Mouse (Mus musculus) intestine, postnatal 0 days (tissue): ENCODE results near the gene Klhl2. TPM values are rescaled to one million over a fixed set of nuclear protein-coding genes. Genes with fewer than 3 reads are reported as not detected.

Experiments
- ATAC-seq: fragments of 200-750 bp; cut with Nextera tagmentation; 2 replicates; pipeline ENCODE4 v1.8.0; 2017; ENCODE audit warnings: mild to moderate bottlenecking, moderate TSS enrichment, moderate library complexity
- H3K27ac ChIP-seq: fragments of 300-500 bp; sonication (generic); 2 replicates; pipeline ENCODE4 v1.5.1; 2014; ENCODE audit warnings: mild to moderate bottlenecking, low read depth, low read length, moderate library complexity
- H3K27me3 ChIP-seq: fragments of 300-500 bp; sonication (generic); replicated peaks from 2 replicates; pipeline ENCODE4 v1.6.1; 2014; ENCODE audit warnings: low read length, mixed read lengths; ENCODE audit not compliant: control insufficient read depth, insufficient read depth
- H3K36me3 ChIP-seq: fragments of 300-500 bp; sonication (generic); 2 replicates; pipeline ENCODE4 v1.6.1; 2014; ENCODE audit warnings: mild to moderate bottlenecking, moderate library complexity; ENCODE audit not compliant: control insufficient read depth, insufficient read depth
- H3K4me1 ChIP-seq: fragments of 300-500 bp; sonication (generic); replicated peaks from 2 replicates; pipeline ENCODE4 v1.6.1; 2014; ENCODE audit warnings: antibody characterized with exemption, low read length, mixed read lengths; ENCODE audit not compliant: control insufficient read depth, insufficient read depth
- H3K4me2 ChIP-seq: fragments of 300-500 bp; sonication (generic); replicated peaks from 2 replicates; pipeline ENCODE4 v1.6.1; 2014; ENCODE audit warnings: low read depth, mild to moderate bottlenecking, moderate library complexity
- H3K4me3 ChIP-seq: fragments of 300-500 bp; sonication (generic); 2 replicates; pipeline ENCODE4 v1.5.1; 2014; ENCODE audit warnings: low read depth, low read length
- H3K9ac ChIP-seq: fragments of 300-500 bp; sonication (generic); 2 replicates; pipeline ENCODE4 v1.6.1; 2014; ENCODE audit warnings: mild to moderate bottlenecking, low read depth, low read length
- H3K9me3 ChIP-seq: fragments of 300-500 bp; sonication (generic); 2 replicates; pipeline ENCODE4 v1.6.1; 2016; ENCODE audit warnings: mixed run types; ENCODE audit not compliant: control insufficient read depth
- CTCF ChIP-seq: sonication (generic); IDR thresholded peaks from 2 replicates; pipeline ENCODE4 v1.5.1; 2016; ENCODE audit warnings: low read depth, mild to moderate bottlenecking, control low read depth, antibody characterized with exemption, moderate library complexity
- WGBS: fragments of 180-500 bp; shearing (Covaris S2); extraction: QIAGEN DNeasy Blood & Tissue Kit; methylation state at CpG from one replicate; pipeline ENCODE4 v1.1.7; 2014; 5-methylcytosine and 5-hydroxymethylcytosine counted together
- polyA plus RNA-seq: library from polyadenylated mRNA; unstranded; fragments of >200 nt; fragmentation: Nextera tagmentation; extraction: Ambion mirVana; gene quantifications from 2 replicates; pipeline ENCODE4 v1.2.1, GENCODE M21; 2015

Gene Klhl2
- polyA plus RNA-seq, 1 experiment from 2014 or later: 9.9 TPM

DNA sequence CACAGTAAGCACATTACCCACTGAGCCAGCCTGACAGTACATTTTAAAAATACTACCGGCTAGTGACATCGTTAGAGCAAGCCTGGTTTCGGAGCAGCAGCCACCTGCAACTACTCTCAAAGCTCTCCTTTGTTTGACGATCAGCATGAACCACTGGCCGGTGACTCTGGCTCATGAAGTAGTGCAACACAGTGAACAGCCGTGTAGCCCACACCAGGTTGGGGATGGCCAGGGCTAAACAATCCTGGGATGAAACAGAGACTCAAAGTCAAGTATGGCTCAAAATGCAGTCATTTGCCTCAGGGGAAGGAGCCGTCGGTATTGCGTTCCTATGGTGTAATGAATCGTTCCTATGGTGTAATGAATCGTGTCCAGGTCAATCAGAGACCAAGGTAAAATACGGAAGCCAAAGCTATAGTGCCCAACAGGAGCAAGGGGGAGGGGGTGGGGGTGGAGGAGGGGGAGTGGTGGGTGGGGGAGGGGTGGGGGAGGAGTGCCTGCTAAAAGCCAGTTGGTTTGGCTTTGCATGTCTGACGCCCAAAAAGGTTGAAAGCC lies 17.2 kb downstream of the Klhl2 start:
- no peaks in the 10 kb centered on the region for H3K9me3 ChIP-seq
- H3K27ac ChIP-seq: no peak overlapping the region
- no peak for TF ChIP-seq CTCF
- ATAC-seq: no peak
- H3K4me3 ChIP-seq: no peak overlapping the region
- 85% methylated on average over 13 of the region's 13 CpGs for WGBS
- no peaks in the 10 kb centered on the region for H3K4me1 ChIP-seq
- peaks cover 4% of the 10 kb centered on the region; the same call in 1 of the 2 replicates for H3K36me3 ChIP-seq
- H3K9ac ChIP-seq: no peak overlapping the region
- H3K4me2 ChIP-seq: no peak overlapping the region
- H3K27me3 ChIP-seq: no peaks in the 10 kb centered on the region

DNA sequence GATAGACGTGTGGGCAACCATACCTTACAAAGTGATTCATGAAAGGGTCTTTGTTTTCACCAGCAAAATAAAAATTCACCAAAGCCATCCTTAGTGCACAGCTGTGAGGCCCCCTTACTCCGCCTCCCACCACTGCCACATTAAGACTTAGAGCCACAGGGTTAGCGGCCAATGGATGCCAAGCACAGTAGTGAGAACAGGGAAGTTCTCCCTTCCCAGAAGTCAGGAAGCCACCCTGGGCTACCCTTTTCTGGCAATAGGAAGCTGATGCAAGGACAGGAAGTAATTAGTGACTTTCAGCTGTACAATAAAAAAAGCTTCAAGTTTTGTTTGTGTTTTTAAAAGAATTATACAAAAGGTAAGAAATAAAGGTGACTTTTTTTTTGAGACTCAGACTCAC lies 18.2 kb downstream of the Klhl2 start:
- WGBS: 87% methylated on average over 3 of the region's 3 CpGs
- Histone ChIP-seq H3K27me3 (no peaks in the 10 kb centered on the region), H3K36me3 (peaks cover 9% of the 10 kb centered on the region; the same call in 1 of the 2 replicates), H3K4me2 (no peak overlapping the region), H3K9ac (no peak overlapping the region), H3K4me1 (no peaks in the 10 kb centered on the region), H3K27ac (no peak overlapping the region), H3K9me3 (no peaks in the 10 kb centered on the region), H3K4me3 (no peak overlapping the region)
- TF ChIP-seq CTCF: no peak
- no peak for ATAC-seq

DNA sequence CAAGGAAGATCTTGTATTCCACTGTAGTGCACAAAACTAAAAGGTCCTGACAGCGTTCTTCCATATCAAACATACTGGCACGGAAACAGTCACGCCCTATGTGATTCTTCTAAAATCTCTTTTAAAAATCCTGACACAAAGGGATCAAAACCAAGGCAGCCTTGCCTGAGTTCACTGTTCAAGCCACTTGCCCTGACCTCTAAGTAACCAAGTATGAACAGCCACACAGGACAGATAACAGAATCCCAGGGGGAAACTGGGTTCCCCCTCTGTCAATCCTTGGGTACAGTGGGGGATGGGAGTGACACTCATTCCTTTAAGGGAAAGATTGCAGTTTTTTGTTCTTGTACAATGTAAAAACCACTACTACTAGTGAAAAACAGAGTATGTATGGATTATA lies 19.9 kb downstream of the Klhl2 start:
- ATAC-seq: no peak
- H3K27me3 ChIP-seq: no peaks in the 10 kb centered on the region
- H3K4me3 ChIP-seq: no peak overlapping the region
- no peak overlapping the region for H3K4me2 ChIP-seq
- no peak overlapping the region for H3K9ac ChIP-seq
- H3K27ac ChIP-seq: no peak overlapping the region
- peaks cover 9% of the 10 kb centered on the region; the same call in 1 of the 2 replicates for H3K36me3 ChIP-seq
- H3K9me3 ChIP-seq: no peaks in the 10 kb centered on the region
- no peak for TF ChIP-seq CTCF
- WGBS: 96% methylated on average over 3 of the region's 3 CpGs
- no peaks in the 10 kb centered on the region for H3K4me1 ChIP-seq

DNA sequence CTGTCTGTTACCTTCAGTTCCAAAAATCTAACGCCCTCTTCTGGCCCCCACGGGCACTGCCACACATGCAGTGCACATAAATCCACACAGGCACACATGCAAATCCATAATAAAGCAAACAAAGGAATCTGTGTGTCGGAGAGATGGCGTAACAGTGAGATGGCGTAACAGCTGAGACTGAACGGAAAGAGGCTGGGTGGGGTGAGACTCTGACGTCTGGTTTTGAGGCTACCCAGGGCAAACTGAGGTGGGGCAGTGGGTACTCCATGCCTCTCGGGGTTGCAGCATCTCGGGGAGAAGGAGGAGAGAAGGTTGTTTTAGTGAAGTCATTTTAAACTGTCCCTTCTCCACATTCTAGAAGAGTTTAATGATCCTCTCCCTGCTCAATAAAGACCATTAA lies 20.4 kb downstream of the Klhl2 start:
- Histone ChIP-seq H3K4me1 (no peaks in the 10 kb centered on the region), H3K36me3 (peaks cover 9% of the 10 kb centered on the region; the same call in 1 of the 2 replicates), H3K4me3 (no peak overlapping the region), H3K9ac (no peak overlapping the region), H3K9me3 (no peaks in the 10 kb centered on the region), H3K27ac (no peak overlapping the region), H3K27me3 (no peaks in the 10 kb centered on the region), H3K4me2 (no peak overlapping the region)
- ATAC-seq: no peak
- WGBS: 86% methylated on average over 9 of the region's 9 CpGs
- TF ChIP-seq CTCF: no peak

DNA sequence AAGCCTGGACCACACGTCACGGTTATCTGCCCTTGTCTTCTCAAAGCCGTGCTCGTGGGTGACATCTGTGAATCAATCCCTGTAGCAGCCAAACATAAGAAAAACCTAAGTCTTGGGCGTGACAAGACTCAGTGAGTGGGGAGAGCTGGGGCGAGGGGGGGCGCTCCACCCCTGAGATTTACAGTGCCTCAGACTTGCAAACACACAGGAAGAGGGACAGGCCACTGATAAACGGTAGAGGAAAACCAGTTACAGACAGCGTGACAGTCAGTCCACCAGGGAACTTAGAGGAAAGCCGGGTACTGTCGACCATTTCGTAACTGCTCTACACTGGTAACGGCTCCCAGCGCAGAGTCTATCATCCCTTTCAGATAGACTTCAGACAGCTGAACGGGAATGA lies 21.4 kb downstream of the Klhl2 start:
- Histone ChIP-seq H3K4me1 (no peaks in the 10 kb centered on the region), H3K4me2 (no peak overlapping the region), H3K27me3 (no peaks in the 10 kb centered on the region), H3K4me3 (no peak overlapping the region), H3K9ac (no peak overlapping the region), H3K9me3 (no peaks in the 10 kb centered on the region), H3K27ac (no peak overlapping the region), H3K36me3 (peaks cover 17% of the 10 kb centered on the region)
- ATAC-seq: no peak
- 83% methylated on average over 15 of the region's 15 CpGs for WGBS
- TF ChIP-seq CTCF: no peak

DNA sequence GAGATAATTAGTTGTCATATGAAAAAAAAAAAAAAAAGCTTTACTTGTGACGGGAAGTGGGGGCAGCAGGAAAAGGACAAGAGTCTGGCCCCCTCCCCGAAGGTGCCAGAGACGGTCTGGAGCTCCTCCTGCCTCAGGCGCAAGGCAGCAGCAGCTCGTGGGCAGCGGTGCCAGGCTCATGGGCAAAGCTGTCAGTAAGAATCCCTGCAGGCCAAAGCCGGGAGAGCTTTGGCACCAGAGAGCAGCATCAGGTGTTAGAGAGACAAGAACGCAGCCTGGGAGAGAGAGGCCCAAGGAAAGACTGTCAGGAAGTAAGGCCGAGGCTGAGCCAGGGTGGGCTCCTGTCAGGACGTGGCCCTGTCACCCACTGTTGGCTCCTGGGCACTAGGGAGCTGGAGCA lies 22.5 kb downstream of the Klhl2 start:
- TF ChIP-seq CTCF: no peak
- 85% methylated on average over 10 of the region's 10 CpGs for WGBS
- no peaks in the 10 kb centered on the region for H3K9me3 ChIP-seq

DNA sequence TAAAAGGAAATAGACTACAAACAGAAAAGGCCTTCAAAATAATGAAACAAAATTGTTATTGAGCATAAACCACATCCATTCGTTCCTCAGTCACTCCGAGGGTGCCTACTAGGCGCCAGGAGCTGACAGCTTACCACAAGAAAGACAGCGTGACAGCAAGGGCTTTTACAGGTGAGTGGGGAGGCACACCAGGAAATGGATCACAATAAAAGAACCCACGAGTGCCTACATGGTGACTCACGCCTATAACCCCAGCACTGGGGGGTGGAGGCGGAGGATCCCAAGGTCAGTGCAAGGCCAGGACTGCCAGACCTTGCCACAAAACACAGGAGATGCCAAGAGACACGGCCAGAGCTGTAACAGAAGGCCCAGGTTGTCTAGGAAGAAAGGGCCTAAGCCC lies 23.4 kb downstream of the Klhl2 start:
- H3K4me3 ChIP-seq: no peak overlapping the region
- H3K36me3 ChIP-seq: peaks cover 23% of the 10 kb centered on the region
- 34% methylated on average over 8 of the region's 8 CpGs for WGBS
- no peak for TF ChIP-seq CTCF
- ATAC-seq: peak; percentile 93
- no peak overlapping the region for H3K27ac ChIP-seq
- H3K9ac ChIP-seq: no peak overlapping the region
- H3K4me1 ChIP-seq: no peaks in the 10 kb centered on the region
- H3K9me3 ChIP-seq: no peaks in the 10 kb centered on the region
- H3K4me2 ChIP-seq: no peak overlapping the region
- no peaks in the 10 kb centered on the region for H3K27me3 ChIP-seq

More for the DNA sequence above, 22.5 kb downstream of the Klhl2 start:
- no peak overlapping the region for H3K4me3 ChIP-seq
- H3K27ac ChIP-seq: no peak overlapping the region; the same call in 1 of the 2 replicates
- ATAC-seq: no peak
- H3K27me3 ChIP-seq: no peaks in the 10 kb centered on the region
- peaks cover 23% of the 10 kb centered on the region for H3K36me3 ChIP-seq
- no peaks in the 10 kb centered on the region for H3K4me1 ChIP-seq
- no peak overlapping the region for H3K4me2 ChIP-seq
- no peak overlapping the region for H3K9ac ChIP-seq
